Mouse (Mus musculus) liver, postnatal 0 days (tissue): ENCODE measurements around the gene Lias.

Source experiments
- CTCF ChIP-seq: sonication (generic); IDR thresholded peaks from 2 replicates; pipeline ENCODE4 v1.5.1; 2016; ENCODE audit warnings: antibody characterized with exemption, low read depth
- EP300 ChIP-seq: IDR thresholded peaks from 2 replicates; pipeline ENCODE4 v1.6.1; 2016; ENCODE audit warnings: antibody characterized with exemption, low read depth, mild to moderate bottlenecking

GRCm38 (mm10) chr5:65429441-65429840 is 38.1 kb downstream of the Lias start:
- no peak for TF ChIP-seq CTCF
- TF ChIP-seq EP300, result no peak
